8 mouse cellular contexts compared by ENCODE assay signal in the genomic region with DNA sequence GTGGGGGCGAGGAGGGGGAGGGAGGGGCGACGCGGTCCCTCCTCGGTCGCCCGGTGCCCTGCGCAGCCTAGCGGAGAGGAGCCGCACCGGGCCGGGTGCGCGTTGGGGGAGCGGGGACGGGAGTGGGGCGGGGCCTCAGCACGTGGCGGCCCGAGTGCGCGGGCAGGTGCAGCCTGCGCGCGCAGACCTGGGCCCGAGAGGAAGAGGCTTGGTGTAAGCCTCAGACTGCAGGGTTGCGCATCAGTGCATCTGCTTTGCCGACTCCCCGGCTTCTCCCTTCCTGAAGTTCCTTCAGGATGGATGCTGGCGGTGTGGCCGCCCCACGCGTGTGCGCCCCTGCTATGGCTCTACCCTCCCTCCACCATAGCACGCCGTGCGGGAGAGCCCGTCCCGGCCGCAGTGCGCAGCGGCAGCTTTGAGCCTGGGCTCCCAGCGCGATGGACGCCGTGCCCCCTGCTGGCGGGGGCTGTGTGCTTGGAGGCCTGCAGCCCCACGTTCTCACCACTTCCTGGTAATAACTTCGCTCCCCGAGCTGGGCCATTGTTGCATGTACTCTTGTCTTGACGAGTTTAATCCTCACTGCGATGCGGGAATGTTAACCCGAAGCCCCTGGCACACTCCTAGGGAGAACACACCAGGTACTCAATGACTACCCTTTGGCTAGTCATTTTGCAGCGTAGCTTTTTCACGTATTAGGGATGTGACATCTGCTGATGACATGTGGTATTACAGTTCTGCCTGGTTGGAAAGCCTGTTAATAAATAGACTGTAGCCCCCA. TPM values are rescaled to one million over a fixed set of nuclear protein-coding genes. Genes with fewer than 3 reads are reported as not detected.
DNase-seq lines count a peak whose midpoint lies in the region; ATAC-seq and TF ChIP-seq lines count a peak whose summit lies in the region.

A gene (minus strand): TSS at position 103 of the 778 bp plus-strand sequence.

- peaks cover 14% of the 10 kb centered on the region; the same call in 1 of the 2 replicates for H3K4me1 ChIP-seq in forebrain, embryonic 11.5 days (replicated peaks; ENCODE audit: control insufficient read depth, insufficient read depth, low read length)
- peaks cover 6% of the 10 kb centered on the region; the same call in 1 of the 2 replicates for H3K4me1 ChIP-seq in heart, embryonic 16.5 days (ENCODE audit: control insufficient read depth, insufficient read depth, low read length)
- H3K4me1 ChIP-seq in liver, embryonic 14.5 days (replicated peaks; ENCODE audit: control insufficient read depth in 2 of 2, insufficient read depth in 2 of 2, low read length in 1 of 2), result peaks cover 27 to 31% of the 10 kb centered on the region in 2 experiments
- no peaks in the 10 kb centered on the region for H3K4me1 ChIP-seq in stomach, postnatal 0 days (replicated peaks; ENCODE audit: control insufficient read depth, insufficient read depth)

- no peaks in the 10 kb centered on the region for H3K9me3 ChIP-seq in forebrain, embryonic 11.5 days (ENCODE audit: control insufficient read depth, low read length)
- no peaks in the 10 kb centered on the region for H3K9me3 ChIP-seq in heart, embryonic 16.5 days (replicated peaks; ENCODE audit: control insufficient read depth, low read length)
- no peaks in the 10 kb centered on the region for H3K9me3 ChIP-seq in liver, embryonic 14.5 days (ENCODE audit: control insufficient read depth, low read length)
- H3K9me3 ChIP-seq in stomach, postnatal 0 days (ENCODE audit: control insufficient read depth, low read length), result no peaks in the 10 kb centered on the region

- H3K27ac ChIP-seq in forebrain, embryonic 11.5 days (ENCODE audit: low read depth, low read length), result peak within 1 kb of the TSS; percentile 95
- peak within 1 kb of the TSS; percentile 75 for H3K27ac ChIP-seq in heart, embryonic 16.5 days (ENCODE audit: low read length)
- H3K27ac ChIP-seq in liver, embryonic 14.5 days, result peak within 1 kb of the TSS; percentile 85
- peak within 1 kb of the TSS; percentile 82 for H3K27ac ChIP-seq in stomach, postnatal 0 days (replicated peaks)

- H3K4me2 ChIP-seq in forebrain, embryonic 11.5 days (ENCODE audit: low read depth, low read length, severe bottlenecking), result peak within 1 kb of the TSS; percentile 70
- peak within 1 kb of the TSS; percentile 99 for H3K4me2 ChIP-seq in heart, embryonic 16.5 days (ENCODE audit: low read depth, low read length)
- H3K4me2 ChIP-seq in liver, embryonic 14.5 days (ENCODE audit: low read depth), result peak within 1 kb of the TSS; percentile 89
- peak within 1 kb of the TSS; percentile 94 for H3K4me2 ChIP-seq in stomach, postnatal 0 days (replicated peaks; ENCODE audit: low read depth)

- peak within 1 kb of the TSS; percentile 78 for H3K4me3 ChIP-seq in forebrain, embryonic 11.5 days (ENCODE audit: low read depth, low read length)
- peak within 1 kb of the TSS; percentile 84 for H3K4me3 ChIP-seq in heart, embryonic 16.5 days (ENCODE audit: low read length)
- peak within 1 kb of the TSS; percentile 80 to 81 for H3K4me3 ChIP-seq in liver, embryonic 14.5 days (ENCODE audit: insufficient read depth in 1 of 2, low read depth in 2 of 2, low read length in 2 of 2)
- H3K4me3 ChIP-seq in stomach, postnatal 0 days (ENCODE audit: low read depth, low read length), result peak within 1 kb of the TSS; percentile 64

- H3K9ac ChIP-seq in forebrain, embryonic 11.5 days (ENCODE audit: low read length), result peak within 1 kb of the TSS; percentile 98
- H3K9ac ChIP-seq in heart, embryonic 16.5 days (ENCODE audit: low read length), result peak within 1 kb of the TSS; percentile 86
- H3K9ac ChIP-seq in liver, embryonic 14.5 days (replicated peaks), result peak within 1 kb of the TSS; percentile 94
- peak within 1 kb of the TSS; percentile 71 for H3K9ac ChIP-seq in stomach, postnatal 0 days (ENCODE audit: low read length)

- ATAC-seq in forebrain, embryonic 11.5 days (replicated peaks; ENCODE audit: low FRiP score), result peak; percentile 90
- ATAC-seq in heart, embryonic 16.5 days (replicated peaks; ENCODE audit: extremely low read depth, insufficient read depth, low FRiP score), result peak; percentile 83
- ATAC-seq in liver, embryonic 14.5 days (ENCODE audit: insufficient read depth), result peak; percentile 85
- ATAC-seq in stomach, postnatal 0 days (ENCODE audit: low FRiP score, low TSS enrichment), result peak; percentile 89

- peak; percentile 91 for DNase-seq in ES-CJ7 (ENCODE audit: low read depth, low spot score)
- DNase-seq in c-Kit-positive CD71-positive TER-119-negative erythroid progenitor cells, embryonic 14.5 days (ENCODE audit: low read depth), result peak; percentile 85
- DNase-seq in forebrain, embryonic 11.5 days (ENCODE audit: low spot score), result peak; percentile 94
- DNase-seq in kidney, postnatal 25 days, result peak; percentile 86 to 94
- DNase-seq in liver, embryonic 14.5 days (ENCODE audit: low read depth in 3 of 3, low spot score in 3 of 3), result peak; percentile 74 to 81 (median 74)
- DNase-seq in neural tube, embryonic 10.5 days (ENCODE audit: extremely low spot score, low spot score), result peak; percentile 90
- DNase-seq in stomach, postnatal 0 days (ENCODE audit: low spot score), result peak; percentile 93

- peak; percentile 89 for TF ChIP-seq CTCF in liver, embryonic 14.5 days (IDR thresholded peaks at IDR 0.05; ENCODE audit: low read depth)
- TF ChIP-seq CTCF in stomach, postnatal 0 days (IDR thresholded peaks at IDR 0.05; ENCODE audit: low read depth), result peak; percentile 80

- no peaks in the 10 kb centered on the region for H3K27me3 ChIP-seq in forebrain, embryonic 11.5 days (ENCODE audit: control insufficient read depth, insufficient read depth, low read length)
- H3K27me3 ChIP-seq in heart, embryonic 16.5 days (ENCODE audit: control insufficient read depth, insufficient read depth, low read length), result peaks cover 23% of the 10 kb centered on the region
- no peaks in the 10 kb centered on the region for H3K27me3 ChIP-seq in liver, embryonic 14.5 days (ENCODE audit: control insufficient read depth, insufficient read depth, low read length)
- H3K27me3 ChIP-seq in stomach, postnatal 0 days (ENCODE audit: control insufficient read depth, insufficient read depth, low read length), result no peaks in the 10 kb centered on the region

- no peak for TF ChIP-seq EP300 in liver, embryonic 14.5 days (IDR thresholded peaks at IDR 0.05; ENCODE audit: low read depth)
- no peak for TF ChIP-seq EP300 in stomach, postnatal 0 days (optimal IDR thresholded peaks at IDR 0.05)

- H3K36me3 ChIP-seq in forebrain, embryonic 11.5 days (ENCODE audit: control insufficient read depth, insufficient read depth, low read length), result no peaks in the 10 kb centered on the region
- H3K36me3 ChIP-seq in heart, embryonic 16.5 days (ENCODE audit: control insufficient read depth, insufficient read depth), result no peaks in the 10 kb centered on the region
- peaks cover 3% of the 10 kb centered on the region; the same call in 1 of the 2 replicates for H3K36me3 ChIP-seq in liver, embryonic 14.5 days (replicated peaks; ENCODE audit: control insufficient read depth, insufficient read depth, low read depth)
- no peaks in the 10 kb centered on the region for H3K36me3 ChIP-seq in stomach, postnatal 0 days (ENCODE audit: control insufficient read depth, insufficient read depth, low read length)

- WGBS in forebrain, embryonic 11.5 days, result under 1% methylated on average over 54 of the region's 56 CpGs
- WGBS in heart, embryonic 16.5 days, result 0% methylated on average over 49 of the region's 56 CpGs
- 0% methylated on average over 52 of the region's 56 CpGs for WGBS in liver, embryonic 14.5 days (ENCODE audit: insufficient replicate concordance)
- WGBS in stomach, postnatal 0 days, result under 1% methylated on average over 32 of the region's 56 CpGs

RNA-seq across cellular contexts. Expression of the gene that starts here (rescaled TPM):
- polyA plus RNA-seq in forebrain, embryonic 11.5 days (2014; fragmentation: Nextera tagmentation; extraction: Ambion mirVana), result 22.5 and 27.7 TPM in 2 replicates
- 4.3 and 5.5 TPM in 2 replicates for polyA plus RNA-seq in heart, embryonic 16.5 days (2015; fragmentation: Nextera tagmentation; extraction: Ambion mirVana)
- 9.2 and 9.3 TPM in 2 replicates for polyA plus RNA-seq in liver, embryonic 14.5 days (2012; rRNA removed)
- polyA plus RNA-seq in liver, embryonic 14.5 days (2014; fragmentation: Nextera tagmentation; extraction: Ambion mirVana), result 5.3 and 6.2 TPM in 2 replicates
- 5.7 and 6.0 TPM in 2 replicates for polyA plus RNA-seq in stomach, postnatal 0 days (2015; fragmentation: Nextera tagmentation; extraction: Ambion mirVana)

Comparison
In these comparisons a context has a peak if more than half of its experiments do, and no peak if none do; other contexts are left out.
1. Peak in every context shown above with its lines: DNase-seq, ATAC-seq, H3K4me3 ChIP-seq and H3K27ac ChIP-seq.